Mouse (Mus musculus) kidney, adult 2 months (tissue): ENCODE data around the gene Nxt1.

Source experiments
- CTCF ChIP-seq: fragments of 200-500 bp; conservative IDR thresholded peaks from 2 replicates; pipeline ENCODE4 v1.5.1; 2011; ENCODE audit warnings: low read depth, mild to moderate bottlenecking, control low read depth, low read length, moderate library complexity, mixed read lengths; ENCODE audit not compliant: insufficient read depth, insufficient read length
- POLR2A ChIP-seq: fragments of 200-500 bp; IDR thresholded peaks from one replicate; pipeline ENCODE4 v1.6.1; 2011; ENCODE audit warnings: low read depth, low read length, control low read depth

GRCm38 (mm10) chr2:148663458-148663857, 8.9 kb upstream of the Nxt1 start:
- TF ChIP-seq CTCF, result no peak
- TF ChIP-seq POLR2A, result no peak
